Mouse (Mus musculus) hindbrain, embryonic 10.5 days (tissue): ENCODE data around the gene Wasf3. TPM values are rescaled to one million over a fixed set of nuclear protein-coding genes. Genes with fewer than 3 reads are reported as not detected.

Experiments
- DNase-seq: peaks from one replicate; pipeline ENCODE4 v3.0.0-alpha.2; 2017; ENCODE audit warnings: low spot score
- H3K27ac ChIP-seq: fragments of 300-500 bp; sonication (generic); 2 replicates; pipeline ENCODE4 v1.5.1; 2016; ENCODE audit warnings: mild to moderate bottlenecking, moderate library complexity
- H3K27me3 ChIP-seq: fragments of 300-500 bp; sonication (generic); 2 replicates; pipeline ENCODE4 v1.6.1; 2016; ENCODE audit warnings: mild to moderate bottlenecking; ENCODE audit not compliant: poor library complexity, insufficient read depth, severe bottlenecking
- H3K36me3 ChIP-seq: fragments of 300-500 bp; sonication (generic); 2 replicates; pipeline ENCODE4 v1.6.1; 2016; ENCODE audit warnings: mild to moderate bottlenecking, moderate library complexity
- H3K4me1 ChIP-seq: fragments of 300-500 bp; sonication (generic); replicated peaks from 2 replicates; pipeline ENCODE4 v1.6.1; 2016; ENCODE audit warnings: mild to moderate bottlenecking
- H3K4me3 ChIP-seq: fragments of 300-500 bp; sonication (generic); 2 replicates; pipeline ENCODE4 v1.5.1; 2016; ENCODE audit warnings: mild to moderate bottlenecking, moderate library complexity
- H3K9me3 ChIP-seq: fragments of 300-500 bp; sonication (generic); 2 replicates; pipeline ENCODE4 v1.6.1; 2016; ENCODE audit warnings: mild to moderate bottlenecking, moderate library complexity
- whole genome bisulfite sequencing: fragments of 180-500 bp; shearing (Covaris S2); methylation state at CpG from one replicate; pipeline ENCODE4 v1.1.7; 2016; 5-methylcytosine and 5-hydroxymethylcytosine counted together
- polyA plus RNA-seq: library from polyadenylated mRNA; unstranded; fragments of >200 nt; fragmentation: Nextera tagmentation; extraction: Ambion mirVana; gene quantifications from 2 replicates; pipeline ENCODE4 v1.2.1, GENCODE M21; 2016

The Wasf3 gene
- polyA plus RNA-seq, 1 experiment from 2014 or later: 16.7 TPM

GRCm38 (mm10) chr5:146431821-146432220 lies 47.0 kb downstream of the Wasf3 start:
- Histone ChIP-seq H3K9me3 (no peaks in the 10 kb centered on the region), H3K27me3 (no peaks in the 10 kb centered on the region), H3K4me3 (no peak overlapping the region), H3K36me3 (peaks cover 46% of the 10 kb centered on the region), H3K27ac (no peak overlapping the region), H3K4me1 (no peaks in the 10 kb centered on the region)
- no peak for DNase-seq
- 90% methylated on average over 3 of the region's 3 CpGs for WGBS

- no peak for DNase-seq
- Histone ChIP-seq H3K4me3 (no peak overlapping the region), H3K27ac (no peak overlapping the region), H3K27me3 (no peaks in the 10 kb centered on the region), H3K9me3 (no peaks in the 10 kb centered on the region), H3K36me3 (peaks cover 52% of the 10 kb centered on the region), H3K4me1 (no peaks in the 10 kb centered on the region)
- 97% methylated on average over 6 of the region's 6 CpGs for whole genome bisulfite sequencing
Measured at GRCm38 (mm10) chr5:146432476-146432875, 47.7 kb downstream of the Wasf3 start.

GRCm38 (mm10) chr5:146435316-146435715 lies 50.5 kb downstream of the Wasf3 start:
- 94% methylated on average over 16 of the region's 16 CpGs for WGBS
- Histone ChIP-seq H3K36me3 (peaks cover 59% of the 10 kb centered on the region), H3K9me3 (peaks cover 11% of the 10 kb centered on the region; the same call in 1 of the 2 replicates), H3K4me3 (no peak overlapping the region), H3K27me3 (no peaks in the 10 kb centered on the region), H3K4me1 (no peaks in the 10 kb centered on the region), H3K27ac (no peak overlapping the region)
- DNase-seq: no peak

- Histone ChIP-seq H3K27me3 (no peaks in the 10 kb centered on the region), H3K36me3 (peaks cover 72% of the 10 kb centered on the region), H3K9me3 (peaks cover 12% of the 10 kb centered on the region; the same call in 1 of the 2 replicates), H3K4me3 (no peak overlapping the region), H3K4me1 (no peaks in the 10 kb centered on the region), H3K27ac (no peak overlapping the region)
- 97% methylated on average over 11 of the region's 11 CpGs for WGBS
- DNase-seq: no peak
Measured at GRCm38 (mm10) chr5:146436796-146437195, 52.0 kb downstream of the Wasf3 start.

DNA sequence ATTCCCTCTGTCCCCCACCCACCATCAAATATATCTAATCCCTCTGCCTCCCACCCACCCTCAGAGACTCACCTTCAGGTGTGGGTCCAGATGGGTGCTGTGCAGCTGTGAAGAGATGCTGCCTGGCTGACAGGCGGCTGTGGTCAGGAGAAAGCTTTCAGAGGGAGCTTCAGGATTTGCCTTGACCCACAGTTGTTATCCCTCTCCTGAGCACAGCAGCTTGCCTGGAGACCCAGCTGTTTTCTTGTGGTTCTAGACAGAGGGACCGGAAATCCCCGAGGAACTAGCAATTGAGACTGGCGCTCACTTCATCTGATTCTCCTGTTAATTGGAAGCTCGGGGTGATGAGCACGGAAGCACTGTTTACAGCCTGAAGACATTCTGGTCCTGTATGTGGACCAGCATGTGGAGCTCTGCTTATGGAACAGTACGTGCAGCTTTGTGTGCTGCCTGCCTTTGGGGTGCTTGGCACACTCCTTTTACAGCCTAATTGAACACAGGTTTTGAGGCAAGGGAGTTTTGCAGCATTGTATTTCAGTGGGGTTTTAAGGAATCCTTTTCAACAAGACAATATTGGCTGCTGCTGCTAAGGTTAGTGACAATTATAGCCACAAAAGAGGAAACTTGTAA lies 54.5 kb downstream of the Wasf3 start:
- Histone ChIP-seq H3K27me3 (no peaks in the 10 kb centered on the region), H3K4me1 (no peaks in the 10 kb centered on the region), H3K36me3 (peaks cover 94% of the 10 kb centered on the region), H3K27ac (no peak overlapping the region), H3K9me3 (peaks cover 12% of the 10 kb centered on the region; the same call in 1 of the 2 replicates), H3K4me3 (no peak overlapping the region)
- WGBS: 88% methylated on average over 7 of the region's 7 CpGs
- DNase-seq: no peak

DNA sequence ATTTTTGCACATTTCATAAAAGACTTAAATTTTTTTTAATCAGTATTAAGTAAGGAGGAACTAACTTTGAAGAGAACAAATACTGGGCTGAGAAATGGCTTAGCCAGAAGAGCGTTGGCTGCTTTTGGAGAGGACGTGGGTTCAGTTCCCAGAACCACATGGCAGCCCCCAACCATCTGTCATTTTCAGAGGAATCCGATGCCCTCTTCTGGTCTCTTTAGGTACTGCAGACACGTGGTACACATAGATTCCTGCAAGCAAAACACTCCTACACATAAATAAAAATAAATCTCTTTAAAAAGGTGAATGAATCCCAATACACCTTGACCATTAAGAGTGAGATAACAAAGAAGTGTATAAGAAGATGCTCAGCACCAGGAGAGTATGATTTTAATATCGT lies 55.5 kb downstream of the Wasf3 start:
- Histone ChIP-seq H3K9me3 (peaks cover 12% of the 10 kb centered on the region; the same call in 1 of the 2 replicates), H3K27me3 (no peaks in the 10 kb centered on the region), H3K27ac (no peak overlapping the region), H3K4me1 (no peaks in the 10 kb centered on the region), H3K36me3 (peaks cover 89% of the 10 kb centered on the region), H3K4me3 (no peak overlapping the region)
- no peak for DNase-seq
- WGBS: 89% methylated on average over 5 of the region's 5 CpGs

DNA sequence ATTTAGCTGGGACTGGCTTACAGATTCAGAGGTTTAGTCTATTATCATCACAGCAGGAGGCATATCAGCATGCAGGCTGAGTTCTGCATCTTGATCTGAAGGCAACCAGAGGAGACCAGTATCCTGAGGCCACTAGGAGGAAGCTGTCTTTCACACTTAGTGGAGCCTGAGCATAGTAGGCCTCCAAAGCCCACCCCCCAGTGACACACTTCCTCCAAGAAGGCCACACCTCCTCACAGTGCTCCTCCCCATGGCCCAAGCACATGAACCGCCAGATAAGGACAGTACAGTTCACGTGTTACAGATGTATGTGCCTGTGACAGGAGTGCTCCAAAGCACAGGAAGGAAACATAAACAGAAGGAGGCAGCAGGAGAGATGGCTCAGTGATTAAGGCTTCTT lies 58.0 kb downstream of the Wasf3 start:
- peaks cover 12% of the 10 kb centered on the region; the same call in 1 of the 2 replicates for H3K9me3 ChIP-seq
- H3K36me3 ChIP-seq: peaks cover 78% of the 10 kb centered on the region
- DNase-seq: no peak
- no peak overlapping the region for H3K27ac ChIP-seq
- H3K27me3 ChIP-seq: no peaks in the 10 kb centered on the region
- H3K4me1 ChIP-seq: no peaks in the 10 kb centered on the region
- whole genome bisulfite sequencing: 81% methylated on average over 2 of the region's 2 CpGs
- no peak overlapping the region for H3K4me3 ChIP-seq

DNA sequence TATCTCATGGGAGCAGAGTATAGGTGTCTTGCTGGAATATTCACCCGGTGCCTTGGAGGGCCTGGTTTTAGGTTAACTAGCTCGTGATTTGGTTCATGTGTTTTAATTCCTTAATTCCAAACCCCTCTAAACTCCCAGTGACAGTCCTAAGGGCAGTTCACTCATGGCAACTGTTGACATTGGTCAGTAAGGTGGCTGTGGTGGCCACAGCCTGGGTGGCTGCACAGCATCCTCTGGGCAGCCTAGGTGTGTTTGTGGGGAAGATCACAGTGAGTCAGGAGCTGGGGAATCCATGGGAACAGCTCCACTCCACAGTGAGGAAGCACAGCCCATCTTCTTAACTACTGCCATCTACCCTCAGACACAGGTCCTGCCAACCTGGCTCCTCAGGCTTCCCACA lies 61.8 kb downstream of the Wasf3 start:
- Histone ChIP-seq H3K9me3 (no peaks in the 10 kb centered on the region), H3K27ac (no peak overlapping the region), H3K36me3 (peaks cover 44% of the 10 kb centered on the region), H3K4me3 (no peak overlapping the region), H3K4me1 (no peaks in the 10 kb centered on the region), H3K27me3 (no peaks in the 10 kb centered on the region)
- 97% methylated on average over 2 of the region's 2 CpGs for WGBS
- DNase-seq: no peak

GRCm38 (mm10) chr5:146451592-146452254 lies 66.9 kb downstream of the Wasf3 start:
- Histone ChIP-seq H3K9me3 (no peaks in the 10 kb centered on the region), H3K4me3 (no peak overlapping the region), H3K27ac (no peak overlapping the region), H3K4me1 (no peaks in the 10 kb centered on the region), H3K27me3 (no peaks in the 10 kb centered on the region), H3K36me3 (peaks cover 62% of the 10 kb centered on the region)
- WGBS: 75% methylated on average over 11 of the region's 11 CpGs
- DNase-seq: no peak

- H3K4me3 ChIP-seq: no peak overlapping the region
- H3K36me3 ChIP-seq: peaks cover 62% of the 10 kb centered on the region
- DNase-seq: no peak
- no peaks in the 10 kb centered on the region for H3K4me1 ChIP-seq
- WGBS: 97% methylated on average over 6 of the region's 6 CpGs
- no peaks in the 10 kb centered on the region for H3K9me3 ChIP-seq
- no peaks in the 10 kb centered on the region for H3K27me3 ChIP-seq
- H3K27ac ChIP-seq: no peak overlapping the region
Measured at GRCm38 (mm10) chr5:146453556-146453955, 68.8 kb downstream of the Wasf3 start.

DNA sequence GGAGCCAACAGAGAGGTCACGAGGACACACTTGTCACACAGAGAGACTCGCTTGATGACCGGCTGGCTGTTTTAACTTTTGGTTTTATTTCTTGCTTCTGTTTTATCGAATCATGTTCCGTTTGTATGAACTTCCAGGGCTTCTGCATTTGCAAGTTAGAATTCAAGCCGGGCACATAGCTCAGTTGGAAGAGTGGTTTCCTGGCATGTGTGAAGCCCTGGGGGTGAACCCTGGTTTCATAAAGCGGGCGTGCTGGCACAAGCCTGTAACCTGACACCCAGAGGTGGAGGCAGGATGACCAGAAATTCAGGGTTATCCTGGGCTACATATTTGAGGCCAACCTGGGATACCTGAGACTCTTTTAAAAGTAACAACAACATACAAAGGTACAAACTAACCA lies 76.8 kb downstream of the Wasf3 start:
- no peaks in the 10 kb centered on the region for H3K9me3 ChIP-seq
- H3K4me1 ChIP-seq: no peaks in the 10 kb centered on the region
- no peak for DNase-seq
- no peaks in the 10 kb centered on the region for H3K27me3 ChIP-seq
- 90% methylated on average over 8 of the region's 8 CpGs for WGBS
- no peak overlapping the region for H3K4me3 ChIP-seq
- H3K27ac ChIP-seq: no peak overlapping the region
- peaks cover 75% of the 10 kb centered on the region for H3K36me3 ChIP-seq

GRCm38 (mm10) chr5:146466663-146467062 lies 81.9 kb downstream of the Wasf3 start:
- Histone ChIP-seq H3K4me3 (no peak overlapping the region), H3K9me3 (no peaks in the 10 kb centered on the region), H3K36me3 (peaks cover 79% of the 10 kb centered on the region), H3K27ac (no peak overlapping the region), H3K4me1 (no peaks in the 10 kb centered on the region), H3K27me3 (no peaks in the 10 kb centered on the region)
- DNase-seq: no peak
- WGBS: 96% methylated on average over 19 of the region's 19 CpGs

- 94% methylated on average over 9 of the region's 9 CpGs for WGBS
- DNase-seq: no peak
- Histone ChIP-seq H3K4me1 (no peaks in the 10 kb centered on the region), H3K36me3 (peaks cover 71% of the 10 kb centered on the region), H3K27me3 (no peaks in the 10 kb centered on the region), H3K9me3 (no peaks in the 10 kb centered on the region), H3K4me3 (no peak overlapping the region), H3K27ac (no peak overlapping the region)
Measured at GRCm38 (mm10) chr5:146468311-146468710, 83.5 kb downstream of the Wasf3 start.
